Mouse (Mus musculus): Measurements from ENCODE around the gene Ckap4. TPM values are rescaled to one million over a fixed set of nuclear protein-coding genes. Genes with fewer than 3 reads are reported as not detected.
"Not testable (repeated sequence)": the region's sequence is repeated elsewhere in the genome, so short reads cannot be mapped to it uniquely, and the experiment has no call there.

Gene Ckap4
- total RNA-seq, 2 experiments from 2014 or later, result 20.2 to 20.3 TPM

- Histone ChIP-seq H3K27ac (no peak overlapping the region), H3K4me3 (no peak overlapping the region)
- DNase-seq (ENCODE audit: low spot score in 2 of 2), result no peak
- TF ChIP-seq CTCF (conservative IDR thresholded peaks at IDR 0.05), result no peak
Measured at GRCm38 (mm10) chr10:84516414-84516927, 17.4 kb downstream of the Ckap4 start.

- DNase-seq (ENCODE audit: low spot score in 2 of 2); H3K27ac ChIP-seq; H3K4me3 ChIP-seq: not testable (repeated sequence)
Measured at GRCm38 (mm10) chr10:84515980-84516379, 17.9 kb downstream of the Ckap4 start.

- DNase-seq (ENCODE audit: low spot score in 2 of 2), result peak; percentile 80 to 87
- Histone ChIP-seq H3K27ac (no peak overlapping the region), H3K4me3 (no peak overlapping the region; the same call in 1 of the 2 replicates)
- peak; percentile 83 for TF ChIP-seq CTCF (conservative IDR thresholded peaks at IDR 0.05)
Measured at GRCm38 (mm10) chr10:84515512-84515950, 18.3 kb downstream of the Ckap4 start.

GRCm38 (mm10) chr10:84514038-84514578 is 19.8 kb downstream of the Ckap4 start:
- peak; percentile 89 for TF ChIP-seq CTCF (conservative IDR thresholded peaks at IDR 0.05)
- DNase-seq (ENCODE audit: low spot score in 2 of 2), result peak; percentile 57 to 81
- Histone ChIP-seq H3K4me3 (no peak overlapping the region), H3K27ac (no peak overlapping the region)

- TF ChIP-seq CTCF (conservative IDR thresholded peaks at IDR 0.05), result no peak
- H3K27ac ChIP-seq, result no peak overlapping the region
Measured at GRCm38 (mm10) chr10:84512766-84513165, 21.1 kb downstream of the Ckap4 start.

DNA sequence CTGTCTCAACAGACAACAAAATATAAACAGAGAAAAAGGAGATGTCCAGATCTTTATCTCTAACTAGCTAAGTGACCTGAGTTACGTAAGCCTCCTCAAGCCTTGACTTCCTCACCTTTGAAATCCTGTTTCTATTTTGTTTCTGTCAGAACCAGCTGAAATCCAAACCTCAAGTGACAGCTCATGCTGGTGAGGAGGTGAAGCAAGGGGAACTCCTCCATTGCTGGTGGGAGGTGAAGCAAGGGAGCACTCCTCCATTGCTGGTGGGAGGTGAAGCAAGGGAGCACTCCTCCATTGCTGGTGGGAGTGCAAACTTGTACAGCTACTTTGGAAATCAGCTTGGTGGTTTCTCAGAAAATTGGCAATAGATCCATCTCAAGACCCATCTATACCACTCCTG is 25.3 kb downstream of the Ckap4 start:
- TF ChIP-seq CTCF (conservative IDR thresholded peaks at IDR 0.05), result no peak
- Histone ChIP-seq H3K4me3 (no peak overlapping the region), H3K27ac (no peak overlapping the region)
- DNase-seq (ENCODE audit: low spot score in 2 of 2), result no peak

More at GRCm38 (mm10) chr10:84512766-84513165, 21.1 kb downstream of the Ckap4 start:
- DNase-seq (ENCODE audit: low spot score in 2 of 2), result no peak
- no peak overlapping the region for H3K4me3 ChIP-seq

- Histone ChIP-seq H3K4me3 (no peak overlapping the region), H3K27ac (no peak overlapping the region)
- DNase-seq (ENCODE audit: low spot score in 2 of 2), result no peak
- TF ChIP-seq CTCF (conservative IDR thresholded peaks at IDR 0.05), result no peak
Measured at GRCm38 (mm10) chr10:84498867-84499266, 35.0 kb downstream of the Ckap4 start.

DNA sequence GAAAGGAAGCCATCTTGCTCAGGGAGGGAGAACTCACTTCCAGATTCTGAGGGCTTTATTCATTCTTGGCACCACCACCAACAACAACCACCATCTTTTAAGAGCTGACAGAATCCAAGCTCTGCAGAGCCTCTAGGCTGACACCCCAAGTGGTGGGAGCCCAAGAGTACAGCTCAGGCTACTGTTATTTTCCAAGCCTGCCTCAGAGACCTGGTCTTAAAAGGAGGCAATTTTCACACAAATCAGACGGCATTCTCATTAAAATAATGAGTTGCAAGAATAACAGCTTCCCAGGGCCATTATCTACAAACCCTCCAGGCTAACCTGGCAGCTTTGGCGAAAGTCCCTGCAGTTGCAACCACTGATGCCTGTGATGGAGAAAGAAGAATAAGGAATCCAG is 37.1 kb downstream of the Ckap4 start:
- no peak overlapping the region for H3K4me3 ChIP-seq
- DNase-seq (ENCODE audit: low spot score in 2 of 2), result no peak
- TF ChIP-seq CTCF (conservative IDR thresholded peaks at IDR 0.05), result no peak
- H3K27ac ChIP-seq, result no peak overlapping the region

DNA sequence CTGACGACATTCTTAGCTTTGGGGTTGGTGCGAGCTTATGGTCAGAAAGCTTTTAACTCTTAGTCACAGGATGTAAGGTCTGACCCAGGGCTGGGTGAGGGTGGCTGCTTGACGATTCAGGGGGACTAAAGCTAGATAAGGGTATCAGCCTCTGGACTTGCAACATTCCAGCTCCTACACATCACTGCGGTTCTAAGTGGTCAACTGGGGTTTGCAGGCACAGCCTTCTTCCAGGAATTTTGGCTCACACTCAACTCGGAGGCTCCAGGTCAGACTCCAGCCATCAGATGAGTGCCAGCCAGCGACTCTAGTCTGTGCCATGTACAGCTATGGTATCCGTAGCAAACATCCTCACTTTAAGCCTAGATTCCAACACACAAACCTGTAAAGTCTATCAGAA is 39.4 kb downstream of the Ckap4 start:
- DNase-seq (ENCODE audit: low spot score in 2 of 2), result no peak
- H3K4me3 ChIP-seq, result no peak overlapping the region
- H3K27ac ChIP-seq, result no peak overlapping the region
- no peak for TF ChIP-seq CTCF (conservative IDR thresholded peaks at IDR 0.05)

DNA sequence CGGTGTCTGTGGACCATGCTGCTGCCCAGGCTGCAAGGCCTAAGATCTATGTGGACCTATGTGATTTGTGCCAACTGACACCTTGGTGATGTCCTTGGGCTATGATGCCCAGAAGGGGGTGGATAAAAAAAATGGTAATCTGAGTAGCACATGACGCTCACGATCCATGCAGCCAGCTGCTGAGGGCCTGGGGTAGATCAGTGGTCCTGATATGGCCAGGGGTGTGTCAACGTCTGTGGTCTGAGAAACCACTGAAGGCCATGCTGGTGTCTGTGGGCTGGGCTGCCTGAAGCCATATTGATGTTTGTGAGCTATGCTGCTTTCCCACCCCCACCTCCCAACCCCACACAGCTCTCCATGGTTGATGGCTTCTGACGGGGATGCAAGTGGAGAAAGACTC is 43.7 kb downstream of the Ckap4 start:
- Histone ChIP-seq H3K27ac (no peak overlapping the region), H3K4me3 (no peak overlapping the region)
- TF ChIP-seq CTCF (conservative IDR thresholded peaks at IDR 0.05), result no peak
- DNase-seq (ENCODE audit: low spot score in 2 of 2), result no peak

DNA sequence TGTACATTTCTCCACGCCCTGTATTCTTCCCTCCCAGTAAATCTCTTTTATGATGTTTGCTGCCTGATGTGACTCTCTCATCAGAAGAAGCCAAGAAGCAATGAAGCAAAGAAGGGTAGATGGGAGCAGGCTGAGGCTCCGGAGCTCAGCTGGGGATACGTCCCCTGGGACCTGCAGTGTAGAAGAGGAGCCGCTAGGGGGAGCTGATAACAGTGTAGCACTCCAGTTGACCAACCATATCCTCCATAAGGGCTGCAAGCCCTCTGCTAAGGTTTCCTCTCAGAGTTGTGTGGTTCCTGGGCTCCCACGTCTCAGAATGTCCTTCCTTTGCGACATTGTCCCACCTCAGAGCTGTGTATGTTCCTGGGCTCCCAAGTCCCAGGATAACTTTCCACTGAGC is 45.5 kb downstream of the Ckap4 start:
- peak; percentile 83 for TF ChIP-seq CTCF (conservative IDR thresholded peaks at IDR 0.05)
- no peak overlapping the region for H3K4me3 ChIP-seq
- H3K27ac ChIP-seq, result no peak overlapping the region
- DNase-seq (ENCODE audit: low spot score in 2 of 2), result peak; percentile 17 to 43

DNA sequence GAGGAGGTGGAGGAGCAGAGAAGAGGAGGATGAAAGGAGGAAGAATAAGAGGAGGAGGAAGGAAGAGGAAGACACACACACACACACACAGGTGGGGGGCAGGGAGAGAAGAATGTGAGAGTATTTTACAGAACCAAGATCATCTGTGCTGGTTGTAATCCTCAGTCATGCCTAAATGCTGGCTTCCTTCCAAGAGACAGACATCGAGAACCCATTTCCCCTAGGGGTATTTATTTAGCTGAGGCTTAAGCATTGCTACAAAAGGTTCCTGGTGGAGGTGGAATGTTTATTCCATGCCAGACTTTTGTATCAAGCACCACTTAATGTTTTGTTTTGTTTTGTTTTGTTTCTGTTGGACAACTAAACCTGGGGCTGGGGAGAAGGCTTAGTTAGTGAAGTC is 49.2 kb downstream of the Ckap4 start:
- TF ChIP-seq CTCF (conservative IDR thresholded peaks at IDR 0.05), result no peak
- Histone ChIP-seq H3K4me3 (no peak overlapping the region), H3K27ac (no peak overlapping the region)
- DNase-seq (ENCODE audit: low spot score in 2 of 2), result no peak

DNA sequence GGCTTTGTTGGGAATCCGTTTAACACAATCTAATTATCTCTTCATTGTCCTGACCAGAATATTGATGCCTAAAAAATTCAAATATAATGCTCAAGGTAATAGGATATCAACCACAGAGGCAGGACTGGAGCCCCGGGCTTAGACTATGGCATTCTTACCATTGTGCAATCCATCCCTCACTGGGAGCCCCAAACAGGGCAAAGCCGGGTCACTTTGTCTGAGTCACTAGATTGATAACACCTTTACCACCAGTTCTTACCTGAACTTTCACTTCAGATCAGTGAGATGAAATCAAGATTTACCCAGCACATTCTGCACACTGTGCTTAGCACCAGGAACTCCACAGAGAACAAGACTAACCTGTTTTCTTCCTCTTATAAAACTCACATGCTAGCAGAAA is 50.3 kb downstream of the Ckap4 start:
- Histone ChIP-seq H3K27ac (no peak overlapping the region), H3K4me3 (no peak overlapping the region)
- DNase-seq (ENCODE audit: low spot score in 2 of 2), result no peak
- no peak for TF ChIP-seq CTCF (conservative IDR thresholded peaks at IDR 0.05)

GRCm38 (mm10) chr10:84483069-84483468 is 50.8 kb downstream of the Ckap4 start:
- no peak overlapping the region for H3K27ac ChIP-seq
- no peak for DNase-seq (ENCODE audit: low spot score in 2 of 2)
- 0 out of 2 replicates have a peak, but pooled peaks have one; percentile 8 for TF ChIP-seq CTCF (conservative IDR thresholded peaks at IDR 0.05)

GRCm38 (mm10) chr10:84482418-84482817 is 51.4 kb downstream of the Ckap4 start:
- H3K27ac ChIP-seq; DNase-seq (ENCODE audit: low spot score in 2 of 2); H3K4me3 ChIP-seq: not testable (repeated sequence)

More at GRCm38 (mm10) chr10:84483069-84483468, 50.8 kb downstream of the Ckap4 start:
- H3K4me3 ChIP-seq, result no peak overlapping the region

Measured in layer of hippocampus, adult 2 months (tissue).